Mouse (Mus musculus) lung, embryonic 16.5 days (tissue): ENCODE results near the gene Adgrl3. TPM values are rescaled to one million over a fixed set of nuclear protein-coding genes. Genes with fewer than 3 reads are reported as not detected.

Source experiments
- ATAC-seq: fragments of 200-750 bp; cut with Nextera tagmentation; 2 replicates; pipeline ENCODE4 v1.8.0; 2017; ENCODE audit warnings: low read depth, mild to moderate bottlenecking, moderate library complexity
- H3K27ac ChIP-seq: fragments of 300-500 bp; sonication (generic); 2 replicates; pipeline ENCODE4 v1.5.1; 2014; ENCODE audit warnings: mild to moderate bottlenecking, control low read depth, low read length
- H3K27me3 ChIP-seq: fragments of 300-500 bp; sonication (generic); 2 replicates; pipeline ENCODE4 v1.6.1; 2014; ENCODE audit warnings: low read depth, low read length, mixed read lengths; ENCODE audit not compliant: control insufficient read depth, insufficient read depth
- H3K36me3 ChIP-seq: fragments of 300-500 bp; sonication (generic); 2 replicates; pipeline ENCODE4 v1.6.1; 2014; ENCODE audit warnings: low read length; ENCODE audit not compliant: control insufficient read depth, insufficient read depth
- H3K4me1 ChIP-seq: fragments of 300-500 bp; sonication (generic); replicated peaks from 2 replicates; pipeline ENCODE4 v1.6.1; 2014; ENCODE audit warnings: low read length, mixed read lengths; ENCODE audit not compliant: control insufficient read depth, insufficient read depth
- H3K4me2 ChIP-seq: fragments of 300-500 bp; sonication (generic); 2 replicates; pipeline ENCODE4 v1.6.1; 2014; ENCODE audit warnings: low read depth, low read length, control low read depth
- H3K4me3 ChIP-seq: fragments of 300-500 bp; sonication (generic); 2 replicates; pipeline ENCODE4 v1.5.1; 2014; ENCODE audit warnings: mild to moderate bottlenecking, low read length, control low read depth
- H3K9ac ChIP-seq: fragments of 300-500 bp; sonication (generic); 2 replicates; pipeline ENCODE4 v1.6.1; 2014; ENCODE audit warnings: low read length, control low read depth
- H3K9me3 ChIP-seq: fragments of 300-500 bp; sonication (generic); 2 replicates; pipeline ENCODE4 v1.6.1; 2016; ENCODE audit warnings: low read length; ENCODE audit not compliant: control insufficient read depth
- WGBS: fragments of 180-500 bp; shearing (Covaris S2); extraction: QIAGEN DNeasy Blood & Tissue Kit; methylation state at CpG from one replicate; pipeline ENCODE4 v1.1.7; 2014; 5-methylcytosine and 5-hydroxymethylcytosine counted together
- polyA plus RNA-seq: library from polyadenylated mRNA; unstranded; fragments of >200 nt; fragmentation: Nextera tagmentation; extraction: Ambion mirVana; gene quantifications from 2 replicates; pipeline ENCODE4 v1.2.1, GENCODE M21; 2015

Gene Adgrl3
- polyA plus RNA-seq, 1 experiment from 2014 or later, result 13.8 TPM

DNA sequence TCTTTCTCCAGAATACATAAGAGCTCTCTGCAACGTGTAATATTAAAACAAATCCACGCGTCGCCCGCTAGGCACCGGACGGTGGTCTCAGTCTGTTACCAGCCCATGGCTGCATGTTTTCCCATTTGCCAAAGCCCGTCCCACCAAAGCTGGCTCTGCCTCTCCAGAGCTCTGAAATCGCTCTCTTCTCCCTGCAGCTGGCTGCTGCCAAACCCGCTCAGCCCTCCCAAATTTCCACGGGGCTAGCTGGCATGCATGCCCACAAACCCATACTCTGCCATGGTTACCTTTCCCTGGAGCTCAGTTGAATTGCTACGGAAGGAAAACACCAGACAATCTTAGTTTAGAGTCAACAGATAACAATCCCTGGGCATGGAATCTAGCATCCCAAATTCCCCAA lies 139.1 kb downstream of the Adgrl3 start:
- Histone ChIP-seq H3K4me2 (no peak overlapping the region), H3K4me3 (no peak overlapping the region), H3K27ac (no peak overlapping the region), H3K36me3 (no peaks in the 10 kb centered on the region), H3K4me1 (no peaks in the 10 kb centered on the region), H3K9ac (no peak overlapping the region), H3K27me3 (no peaks in the 10 kb centered on the region), H3K9me3 (no peaks in the 10 kb centered on the region)
- WGBS, result 83% methylated on average over 12 of the region's 12 CpGs
- ATAC-seq, result no peak

DNA sequence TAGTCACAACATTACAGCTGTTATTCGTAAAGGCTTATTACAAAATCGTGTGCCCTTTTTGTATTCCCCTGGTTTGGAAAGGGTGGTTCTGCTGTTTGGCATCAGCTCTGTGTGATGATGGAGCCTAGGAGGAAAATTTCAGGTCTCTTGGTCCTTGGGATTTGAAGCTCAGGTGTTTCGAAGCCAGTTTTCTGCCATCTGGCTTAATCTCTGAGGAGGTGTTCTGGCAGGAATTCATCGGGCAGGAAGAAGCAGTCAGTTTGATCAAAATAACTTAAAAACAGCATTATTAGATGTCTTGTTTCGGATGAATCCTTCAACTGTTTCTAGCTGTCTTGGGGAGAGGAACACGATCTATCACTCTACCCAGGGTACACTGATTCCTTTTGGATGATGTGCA lies 140.5 kb downstream of the Adgrl3 start:
- Histone ChIP-seq H3K27ac (no peak overlapping the region), H3K27me3 (no peaks in the 10 kb centered on the region), H3K36me3 (no peaks in the 10 kb centered on the region), H3K4me3 (no peak overlapping the region), H3K9ac (no peak overlapping the region), H3K4me1 (no peaks in the 10 kb centered on the region), H3K4me2 (no peak overlapping the region), H3K9me3 (no peaks in the 10 kb centered on the region)
- no peak for ATAC-seq
- WGBS, result 79% methylated on average over 6 of the region's 6 CpGs

DNA sequence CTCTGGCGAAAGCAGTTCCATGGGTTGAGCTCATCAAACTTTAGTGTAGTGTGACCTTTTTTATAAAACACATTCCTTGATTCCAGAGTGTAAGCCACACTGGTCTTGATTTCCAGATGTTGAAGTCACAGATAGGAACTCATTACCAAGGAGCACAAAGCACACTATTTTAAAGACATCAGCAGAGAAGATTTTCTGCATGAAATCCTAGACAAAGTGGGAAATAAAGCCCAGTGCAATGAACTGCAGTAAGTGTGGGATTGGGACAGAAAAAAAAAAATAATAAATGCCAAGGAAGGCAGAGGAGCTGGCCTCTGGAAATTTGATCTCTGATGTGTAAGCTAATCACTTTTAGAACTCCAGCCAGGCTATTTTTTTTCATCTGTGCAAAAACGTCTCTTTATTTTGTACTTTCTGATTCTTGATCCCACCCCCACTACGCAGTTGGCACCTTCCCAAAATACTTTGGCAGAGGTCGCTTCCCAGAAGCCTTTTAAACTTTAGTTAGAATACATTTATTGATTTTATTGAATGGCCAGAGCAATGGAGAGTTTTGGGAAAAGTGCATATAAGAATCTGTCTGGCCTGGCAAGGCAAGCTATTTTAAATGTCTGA lies 169.0 kb downstream of the Adgrl3 start:
- Histone ChIP-seq H3K27me3 (no peaks in the 10 kb centered on the region), H3K36me3 (no peaks in the 10 kb centered on the region), H3K4me1 (no peaks in the 10 kb centered on the region; the same call in 1 of the 2 replicates), H3K27ac (no peak overlapping the region), H3K4me3 (no peak overlapping the region), H3K9me3 (no peaks in the 10 kb centered on the region), H3K9ac (no peak overlapping the region), H3K4me2 (no peak overlapping the region)
- ATAC-seq, result no peak
- WGBS, result 31% methylated on average over 4 of the region's 4 CpGs

DNA sequence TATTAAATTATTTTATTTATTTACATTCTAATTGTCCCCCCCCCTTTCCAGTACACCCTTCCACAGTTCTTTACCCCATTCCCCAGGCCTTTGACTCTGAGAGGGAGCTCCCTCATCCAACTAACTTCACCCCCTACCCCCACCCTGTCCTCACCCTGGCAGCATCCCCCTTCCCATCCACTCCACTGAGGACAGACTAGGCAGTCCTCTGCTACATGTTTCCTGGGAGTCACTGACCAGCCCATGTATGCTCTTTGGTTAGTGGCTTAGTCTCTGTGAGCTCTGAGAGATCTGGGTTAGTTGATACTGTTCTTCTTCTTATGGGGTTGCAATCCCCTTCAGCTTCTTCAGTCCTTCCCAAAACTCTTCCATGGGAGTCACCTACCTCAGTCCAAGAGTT lies 180.4 kb downstream of the Adgrl3 start:
- Histone ChIP-seq H3K27ac (no peak overlapping the region), H3K9ac (no peak overlapping the region), H3K36me3 (no peaks in the 10 kb centered on the region), H3K4me3 (no peak overlapping the region), H3K9me3 (no peaks in the 10 kb centered on the region), H3K27me3 (no peaks in the 10 kb centered on the region), H3K4me1 (no peaks in the 10 kb centered on the region), H3K4me2 (no peak overlapping the region)
- no peak for ATAC-seq

GRCm38 (mm10) chr5:81201885-81202284 lies 181.9 kb downstream of the Adgrl3 start:
- Histone ChIP-seq H3K9ac (no peak overlapping the region), H3K27me3 (no peaks in the 10 kb centered on the region), H3K4me2 (no peak overlapping the region), H3K4me3 (no peak overlapping the region), H3K4me1 (no peaks in the 10 kb centered on the region), H3K27ac (no peak overlapping the region), H3K36me3 (no peaks in the 10 kb centered on the region), H3K9me3 (no peaks in the 10 kb centered on the region)
- WGBS, result 79% methylated on average over 4 of the region's 4 CpGs
- ATAC-seq, result no peak

DNA sequence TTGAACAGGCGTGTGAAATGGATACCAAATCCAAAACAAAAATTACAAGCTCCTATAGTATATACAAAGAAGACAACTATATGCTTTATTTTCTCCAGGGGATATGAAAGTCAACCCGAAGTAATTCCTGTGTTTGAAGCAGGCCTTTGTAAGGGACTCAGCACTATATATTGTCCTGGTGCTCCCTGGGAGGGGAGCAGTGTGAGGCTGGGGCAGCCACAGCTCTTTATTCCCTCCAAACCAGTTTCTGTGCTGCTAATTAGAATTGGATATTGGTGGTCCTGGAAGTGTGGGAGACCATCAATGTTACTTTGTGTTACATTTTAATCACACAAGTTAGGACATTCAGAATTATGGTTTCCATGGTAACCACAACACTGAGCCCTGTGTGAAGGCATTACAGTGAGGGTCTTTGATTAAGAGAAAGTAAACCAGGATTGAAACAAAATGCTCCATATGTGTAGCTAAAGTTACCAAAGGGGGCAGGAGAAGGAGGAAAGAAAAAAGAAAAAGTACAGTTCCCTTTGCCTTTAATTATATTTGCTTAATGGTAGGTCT lies 198.6 kb downstream of the Adgrl3 start:
- no peaks in the 10 kb centered on the region for H3K4me1 ChIP-seq
- H3K27ac ChIP-seq, result no peak overlapping the region
- H3K4me2 ChIP-seq, result no peak overlapping the region
- no peaks in the 10 kb centered on the region for H3K27me3 ChIP-seq
- ATAC-seq, result no peak
- no peak overlapping the region for H3K9ac ChIP-seq
- H3K36me3 ChIP-seq, result no peaks in the 10 kb centered on the region
- WGBS, result 77% methylated on average over 2 of the region's 2 CpGs
- no peaks in the 10 kb centered on the region for H3K9me3 ChIP-seq
- H3K4me3 ChIP-seq, result no peak overlapping the region

DNA sequence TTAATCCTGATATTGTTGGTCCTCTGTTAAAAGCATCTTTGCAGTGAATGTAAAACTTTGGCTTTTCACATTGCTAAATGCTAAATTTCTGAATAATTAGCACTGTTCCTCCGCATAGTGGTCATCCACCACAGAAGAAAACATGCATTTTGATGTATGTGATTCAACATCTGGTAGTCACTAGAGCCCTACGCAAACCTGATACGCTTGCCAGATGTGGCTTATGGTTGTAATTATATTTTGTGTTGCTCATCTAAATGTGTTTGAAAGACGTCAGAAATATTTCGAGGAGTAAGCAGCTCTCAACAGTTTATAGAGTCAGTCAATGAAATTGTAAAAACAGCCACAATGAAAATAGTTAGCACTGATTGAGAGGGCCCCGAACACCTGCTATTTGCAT lies 204.5 kb downstream of the Adgrl3 start:
- ATAC-seq, result no peak
- 90% methylated on average over 6 of the region's 6 CpGs for WGBS
- no peaks in the 10 kb centered on the region for H3K36me3 ChIP-seq

GRCm38 (mm10) chr5:81225486-81225885 lies 205.5 kb downstream of the Adgrl3 start:
- H3K27ac ChIP-seq, result no peak overlapping the region
- H3K4me3 ChIP-seq, result no peak overlapping the region
- H3K36me3 ChIP-seq, result no peaks in the 10 kb centered on the region
- WGBS, result 84% methylated on average over 2 of the region's 2 CpGs
- no peak for ATAC-seq
- H3K9me3 ChIP-seq, result no peaks in the 10 kb centered on the region
- no peaks in the 10 kb centered on the region for H3K4me1 ChIP-seq
- no peaks in the 10 kb centered on the region for H3K27me3 ChIP-seq
- no peak overlapping the region for H3K4me2 ChIP-seq
- no peak overlapping the region for H3K9ac ChIP-seq

More for the DNA sequence above, 204.5 kb downstream of the Adgrl3 start:
- Histone ChIP-seq H3K4me1 (no peaks in the 10 kb centered on the region), H3K4me2 (no peak overlapping the region), H3K27ac (no peak overlapping the region), H3K9me3 (no peaks in the 10 kb centered on the region), H3K9ac (no peak overlapping the region), H3K4me3 (no peak overlapping the region), H3K27me3 (no peaks in the 10 kb centered on the region)

- Histone ChIP-seq H3K9me3 (no peaks in the 10 kb centered on the region), H3K9ac (no peak overlapping the region), H3K4me2 (no peak overlapping the region), H3K36me3 (no peaks in the 10 kb centered on the region), H3K4me3 (no peak overlapping the region), H3K4me1 (no peaks in the 10 kb centered on the region), H3K27me3 (no peaks in the 10 kb centered on the region), H3K27ac (no peak overlapping the region)
- ATAC-seq, result no peak
Observed at GRCm38 (mm10) chr5:81227256-81227655, 207.3 kb downstream of the Adgrl3 start.

- Histone ChIP-seq H3K27ac (no peak overlapping the region), H3K9ac (no peak overlapping the region), H3K27me3 (no peaks in the 10 kb centered on the region), H3K36me3 (no peaks in the 10 kb centered on the region), H3K4me1 (no peaks in the 10 kb centered on the region), H3K9me3 (no peaks in the 10 kb centered on the region), H3K4me2 (no peak overlapping the region), H3K4me3 (no peak overlapping the region)
- WGBS, result 59% methylated on average over 5 of the region's 5 CpGs
- ATAC-seq, result no peak
Observed at GRCm38 (mm10) chr5:81248724-81249123, 228.8 kb downstream of the Adgrl3 start.
